Mouse (Mus musculus) right cerebral cortex, postnatal 10 days (tissue): ENCODE results near the gene Olfr798.

Experiments
- DNase-seq, 2 experiments: peaks; one replicate each; pipeline ENCODE4 v3.0.0; 2021; ENCODE audit warnings: low spot score in 2 of 2

The Olfr798 gene

DNA sequence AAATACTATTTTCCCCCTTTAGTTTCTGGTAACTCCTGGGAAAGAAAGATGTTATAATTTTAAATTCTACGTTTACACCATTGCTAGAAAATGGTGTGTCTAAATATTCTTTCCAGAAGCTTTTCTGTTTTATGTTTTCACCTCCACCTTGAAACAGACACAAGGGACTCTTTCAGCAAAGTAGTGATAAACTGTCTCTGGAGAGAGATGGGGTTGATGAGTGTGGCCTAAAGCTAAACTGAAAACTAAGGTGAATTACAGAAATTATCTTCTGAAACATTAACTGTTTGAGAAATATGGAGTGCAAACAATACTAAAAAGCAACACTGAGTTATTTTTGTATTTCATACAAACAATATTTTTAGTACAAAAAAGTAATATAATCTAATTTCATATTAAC lies at the start of gene Olfr798:
TSS of gene Olfr798 (minus strand) at position 101 of the 400 bp plus-strand sequence.
- no peak for DNase-seq

GRCm38 (mm10) chr10:129673765-129674164 lies 46.0 kb upstream of the Olfr798 start, which contains the start of gene Olfr801:
TSS of gene Olfr801 (minus strand) at chr10:129673865.
- DNase-seq = no peak

GRCm38 (mm10) chr10:129657394-129657793 lies 29.7 kb upstream of the Olfr798 start, which contains the start of gene Olfr800:
TSS of gene Olfr800 (plus strand) at chr10:129657694.
- DNase-seq = no peak

- DNase-seq = no peak
Measured at GRCm38 (mm10) chr10:129651763-129652162, 24.0 kb upstream of the Olfr798 start.

GRCm38 (mm10) chr10:129637184-129637583 lies 9.4 kb upstream of the Olfr798 start, which contains the start of gene Olfr799:
TSS of gene Olfr799 (plus strand) at chr10:129637484.
- no peak for DNase-seq

GRCm38 (mm10) chr10:129623251-129623650 lies 4.5 kb downstream of the Olfr798 start:
- DNase-seq = no peak

DNA sequence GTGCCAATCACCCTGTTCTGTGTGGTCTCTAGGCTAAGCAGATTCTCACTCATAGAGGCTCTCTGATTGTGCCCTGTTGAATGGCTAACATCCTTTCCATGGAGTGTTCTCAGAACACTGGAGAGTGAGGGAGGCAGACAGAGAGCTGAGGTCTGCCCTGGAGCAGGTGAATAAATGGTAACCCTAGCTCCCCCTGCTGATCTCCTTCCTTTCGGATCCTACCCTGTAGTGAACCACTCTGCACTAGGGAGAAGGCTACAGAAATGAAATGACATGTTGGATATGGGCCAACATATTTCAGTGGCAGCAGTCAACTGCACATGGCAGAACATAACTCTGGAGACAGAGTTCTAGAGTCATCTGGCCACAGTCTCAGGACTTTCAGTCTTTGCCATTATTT lies 6.0 kb downstream of the Olfr798 start:
- DNase-seq = no peak

DNA sequence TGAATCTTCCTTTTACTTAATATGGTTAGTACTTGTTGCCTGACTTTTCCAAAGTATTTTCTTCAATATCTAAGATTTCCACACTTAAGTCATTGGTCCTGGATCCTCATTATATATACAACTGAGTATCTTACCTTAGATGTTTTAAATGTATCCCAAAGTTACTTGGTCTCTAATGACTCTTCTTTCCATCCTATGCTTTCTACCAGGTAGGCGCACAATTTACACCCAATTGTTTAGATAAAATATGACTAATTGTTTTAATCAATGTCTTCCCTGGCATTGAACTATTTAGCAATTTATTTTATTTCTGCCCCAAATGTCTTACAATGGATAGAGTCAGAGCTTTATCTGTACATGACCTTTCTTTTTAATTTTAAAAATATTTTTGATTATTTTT lies 15.3 kb downstream of the Olfr798 start, which contains the start of gene Olfr796:
TSS of gene Olfr796 (minus strand) at position 101 of the 400 bp plus-strand sequence.
- DNase-seq = no peak

- no peak for DNase-seq
Measured at GRCm38 (mm10) chr10:129577066-129577465, 50.7 kb downstream of the Olfr798 start.
